Mouse (Mus musculus) heart, postnatal 0 days (tissue): ENCODE measurements around the gene Pkd1l3. TPM values are rescaled to one million over a fixed set of nuclear protein-coding genes. Genes with fewer than 3 reads are reported as not detected.

Source experiments
- ATAC-seq: fragments of 200-750 bp; cut with Nextera tagmentation; 2 replicates; pipeline ENCODE4 v1.8.0; 2017; ENCODE audit warnings: low read depth, moderate number of reproducible peaks, moderate library complexity; ENCODE audit not compliant: insufficient read depth
- DNase-seq: peaks from one replicate; pipeline ENCODE4 v3.0.0-alpha.2; 2016; ENCODE audit warnings: low spot score
- H3K27ac ChIP-seq: fragments of 300-500 bp; sonication (generic); 2 replicates; pipeline ENCODE4 v1.5.1; 2014; ENCODE audit warnings: low read depth, mild to moderate bottlenecking
- H3K27me3 ChIP-seq: fragments of 300-500 bp; sonication (generic); 2 replicates; pipeline ENCODE4 v1.6.1; 2014; ENCODE audit warnings: low read length, mixed read lengths; ENCODE audit not compliant: control insufficient read depth, insufficient read depth
- H3K36me3 ChIP-seq: fragments of 300-500 bp; sonication (generic); replicated peaks from 2 replicates; pipeline ENCODE4 v1.6.1; 2014; ENCODE audit warnings: low read length, mixed read lengths; ENCODE audit not compliant: control insufficient read depth, insufficient read depth
- H3K4me1 ChIP-seq: fragments of 300-500 bp; sonication (generic); 2 replicates; pipeline ENCODE4 v1.6.1; 2014; ENCODE audit warnings: antibody characterized with exemption; ENCODE audit not compliant: control insufficient read depth, insufficient read depth
- H3K4me2 ChIP-seq: fragments of 300-500 bp; sonication (generic); 2 replicates; pipeline ENCODE4 v1.6.1; 2014; ENCODE audit warnings: low read depth, mild to moderate bottlenecking, low read length, moderate library complexity
- H3K4me3 ChIP-seq: fragments of 300-500 bp; sonication (generic); 2 replicates; pipeline ENCODE4 v1.5.1; 2014; ENCODE audit warnings: low read depth, low read length
- H3K9ac ChIP-seq: fragments of 300-500 bp; sonication (generic); replicated peaks from 2 replicates; pipeline ENCODE4 v1.6.1; 2014; ENCODE audit warnings: low read depth, low read length, mixed read lengths
- H3K9me3 ChIP-seq: fragments of 300-500 bp; sonication (generic); replicated peaks from 2 replicates; pipeline ENCODE4 v1.6.1; 2016; ENCODE audit warnings: low read length; ENCODE audit not compliant: control insufficient read depth
- CTCF ChIP-seq: IDR thresholded peaks from 2 replicates; pipeline ENCODE4 v1.5.1; 2016; ENCODE audit warnings: antibody characterized with exemption, control low read depth, low read depth
- EP300 ChIP-seq: IDR thresholded peaks from 2 replicates; pipeline ENCODE4 v1.6.1; 2016; ENCODE audit warnings: antibody characterized with exemption, low read depth
- WGBS: fragments of 180-500 bp; shearing (Covaris S2); extraction: QIAGEN DNeasy Blood & Tissue Kit; methylation state at CpG from one replicate; pipeline ENCODE4 v1.1.7; 2014; 5-methylcytosine and 5-hydroxymethylcytosine counted together
- polyA plus RNA-seq: library from polyadenylated mRNA; unstranded; fragments of >200 nt; fragmentation: Nextera tagmentation; extraction: Ambion mirVana; gene quantifications from 2 replicates; pipeline ENCODE4 v1.2.1, GENCODE M21; 2015
- total RNA-seq: library from RNA; depleted of rRNA; stranded (reverse); fragments of >200 nt; gene quantifications from 2 replicates; pipeline ENCODE4 v1.2.3, GENCODE M21; 2014; ENCODE audit warnings: low replicate concordance

Pkd1l3 gene
- total and polyA plus RNA-seq, 2 experiments from 2014 or later, result 0.01 to 0.15 TPM

GRCm38 (mm10) chr8:109608271-109609152, 5.8 kb upstream of the Pkd1l3 start, which contains the start of gene Dhodh:
TSS of gene Dhodh (minus strand) at chr8:109608673.
- TF ChIP-seq EP300, result peak; percentile 69; the same call in 1 of the 2 replicates
- TF ChIP-seq CTCF, result peak; percentile 21; the same call in 1 of the 2 replicates
- Histone ChIP-seq H3K27ac (peak within 1 kb of the TSS; percentile 99), H3K36me3 (peaks cover 14% of the 10 kb centered on the region), H3K9me3 (no peaks in the 10 kb centered on the region), H3K4me1 (peaks cover 10% of the 10 kb centered on the region; the same call in 1 of the 2 replicates), H3K4me2 (peak within 1 kb of the TSS; percentile 90), H3K9ac (peak within 1 kb of the TSS; percentile 63), H3K4me3 (peak within 1 kb of the TSS; percentile 69), H3K27me3 (no peaks in the 10 kb centered on the region)
- WGBS, result under 1% methylated on average over 42 of the region's 42 CpGs
- peak; percentile 94 for DNase-seq
- ATAC-seq, result peak; percentile 97

GRCm38 (mm10) chr8:109609153-109609502, 5.2 kb upstream of the Pkd1l3 start:
- Histone ChIP-seq H3K4me1 (peaks cover 10% of the 10 kb centered on the region; the same call in 1 of the 2 replicates), H3K4me2 (peak overlapping the region; percentile 90), H3K4me3 (peak overlapping the region; percentile 69), H3K9me3 (no peaks in the 10 kb centered on the region), H3K9ac (peak overlapping the region; percentile 63; the same call in 1 of the 2 replicates), H3K27me3 (no peaks in the 10 kb centered on the region), H3K27ac (peak overlapping the region; percentile 99), H3K36me3 (peaks cover 8% of the 10 kb centered on the region; the same call in 1 of the 2 replicates)
- ATAC-seq, result no peak
- DNase-seq, result peak; percentile 17
- no peak for TF ChIP-seq CTCF
- no peak for TF ChIP-seq EP300
- 7% methylated on average over 5 of the region's 5 CpGs for WGBS

- H3K4me2 ChIP-seq, result no peak overlapping the region
- no peak for TF ChIP-seq EP300
- no peak for TF ChIP-seq CTCF
- no peak overlapping the region for H3K4me3 ChIP-seq
- no peaks in the 10 kb centered on the region for H3K36me3 ChIP-seq
- H3K27me3 ChIP-seq, result no peaks in the 10 kb centered on the region
- 76% methylated on average over 3 of the region's 3 CpGs for WGBS
- H3K9me3 ChIP-seq, result no peaks in the 10 kb centered on the region
- no peak overlapping the region for H3K9ac ChIP-seq
- no peak for DNase-seq
- H3K27ac ChIP-seq, result no peak overlapping the region
- no peak for ATAC-seq
- H3K4me1 ChIP-seq, result no peaks in the 10 kb centered on the region
These were observed 1.3 kb downstream of the Pkd1l3 start for GRCm38 (mm10) chr8:109615569-109615968.

- TF ChIP-seq EP300, result no peak
- TF ChIP-seq CTCF, result no peak
- no peak overlapping the region for H3K27ac ChIP-seq
- DNase-seq (no peak), ATAC-seq (no peak)
- H3K36me3 ChIP-seq, result no peaks in the 10 kb centered on the region
- no peaks in the 10 kb centered on the region for H3K27me3 ChIP-seq
- no peak overlapping the region for H3K4me3 ChIP-seq
- no peak overlapping the region for H3K4me2 ChIP-seq
- H3K4me1 ChIP-seq, result no peaks in the 10 kb centered on the region
- no peaks in the 10 kb centered on the region for H3K9me3 ChIP-seq
- 56% methylated on average over 6 of the region's 6 CpGs for WGBS
- no peak overlapping the region for H3K9ac ChIP-seq
These were observed 14.3 kb downstream of the Pkd1l3 start for GRCm38 (mm10) chr8:109628638-109629037.

GRCm38 (mm10) chr8:109632498-109632897, 18.2 kb downstream of the Pkd1l3 start:
- Histone ChIP-seq H3K36me3 (no peaks in the 10 kb centered on the region), H3K4me2 (no peak overlapping the region), H3K9ac (no peak overlapping the region), H3K27ac (no peak overlapping the region), H3K4me1 (no peaks in the 10 kb centered on the region), H3K27me3 (no peaks in the 10 kb centered on the region), H3K9me3 (no peaks in the 10 kb centered on the region), H3K4me3 (no peak overlapping the region)
- WGBS, result 77% methylated on average over 5 of the region's 5 CpGs
- ATAC-seq, result no peak
- no peak for DNase-seq
- no peak for TF ChIP-seq EP300
- no peak for TF ChIP-seq CTCF
